Mouse (Mus musculus): ENCODE data around the gene 2010111I01Rik. TPM values are rescaled to one million over a fixed set of nuclear protein-coding genes. Genes with fewer than 3 reads are reported as not detected.

Gene 2010111I01Rik
- polyA plus RNA-seq, 1 experiment from 2014 or later: 30.5 TPM

- Histone ChIP-seq H3K9ac (replicated peaks; ENCODE audit: low read depth, low read length) (no peak overlapping the region), H3K9me3 (ENCODE audit: control insufficient read depth, low read length) (no peaks in the 10 kb centered on the region), H3K27me3 (replicated peaks; ENCODE audit: control insufficient read depth, insufficient read depth, low read length) (no peaks in the 10 kb centered on the region), H3K4me2 (ENCODE audit: low read length) (no peak overlapping the region), H3K4me3 (replicated peaks; ENCODE audit: low read length) (no peak overlapping the region), H3K27ac (ENCODE audit: low read length) (no peak overlapping the region), H3K36me3 (ENCODE audit: control insufficient read depth, insufficient read depth) (no peaks in the 10 kb centered on the region), H3K4me1 (replicated peaks; ENCODE audit: control insufficient read depth, insufficient read depth, low read length) (peaks cover 13% of the 10 kb centered on the region)
- no peak for ATAC-seq
- WGBS: 71% methylated on average over 7 of the region's 7 CpGs
Observed at GRCm38 (mm10) chr13:63256807-63257206, 292.1 kb downstream of the 2010111I01Rik start.

- H3K4me2 ChIP-seq (ENCODE audit: low read length): no peak overlapping the region
- H3K9me3 ChIP-seq (ENCODE audit: control insufficient read depth, low read length): no peaks in the 10 kb centered on the region
- H3K27ac ChIP-seq (ENCODE audit: low read length): no peak overlapping the region
- H3K4me1 ChIP-seq (replicated peaks; ENCODE audit: control insufficient read depth, insufficient read depth, low read length): peaks cover 13% of the 10 kb centered on the region
- H3K36me3 ChIP-seq (ENCODE audit: control insufficient read depth, insufficient read depth): no peaks in the 10 kb centered on the region
- no peaks in the 10 kb centered on the region for H3K27me3 ChIP-seq (replicated peaks; ENCODE audit: control insufficient read depth, insufficient read depth, low read length)
- WGBS: 86% methylated on average over 6 of the region's 6 CpGs
- no peak overlapping the region for H3K4me3 ChIP-seq (replicated peaks; ENCODE audit: low read length)
- no peak for ATAC-seq
- H3K9ac ChIP-seq (replicated peaks; ENCODE audit: low read depth, low read length): no peak overlapping the region
Observed at GRCm38 (mm10) chr13:63258167-63258582, 293.5 kb downstream of the 2010111I01Rik start.

- Histone ChIP-seq H3K36me3 (ENCODE audit: control insufficient read depth, insufficient read depth) (no peaks in the 10 kb centered on the region), H3K27me3 (replicated peaks; ENCODE audit: control insufficient read depth, insufficient read depth, low read length) (no peaks in the 10 kb centered on the region), H3K27ac (ENCODE audit: low read length) (no peak overlapping the region), H3K9ac (replicated peaks; ENCODE audit: low read depth, low read length) (no peak overlapping the region), H3K4me2 (ENCODE audit: low read length) (no peak overlapping the region), H3K4me3 (replicated peaks; ENCODE audit: low read length) (no peak overlapping the region), H3K9me3 (ENCODE audit: control insufficient read depth, low read length) (no peaks in the 10 kb centered on the region), H3K4me1 (replicated peaks; ENCODE audit: control insufficient read depth, insufficient read depth, low read length) (peaks cover 13% of the 10 kb centered on the region)
- no peak for ATAC-seq
- 91% methylated on average over 4 of the region's 4 CpGs for WGBS
Observed at GRCm38 (mm10) chr13:63258671-63259070, 294.0 kb downstream of the 2010111I01Rik start.

- no peaks in the 10 kb centered on the region for H3K27me3 ChIP-seq (replicated peaks; ENCODE audit: control insufficient read depth, insufficient read depth, low read length)
- no peak overlapping the region for H3K4me3 ChIP-seq (replicated peaks; ENCODE audit: low read length)
- no peak overlapping the region for H3K4me2 ChIP-seq (ENCODE audit: low read length)
- H3K9ac ChIP-seq (replicated peaks; ENCODE audit: low read depth, low read length): 0 out of 2 replicates have a peak overlapping the region, but pooled peaks have one; percentile 13
- WGBS: 34% methylated on average over 4 of the region's 4 CpGs
- peak; percentile 39; the same call in 1 of the 2 replicates for ATAC-seq
- H3K27ac ChIP-seq (ENCODE audit: low read length): no peak overlapping the region
- peaks cover 13% of the 10 kb centered on the region for H3K4me1 ChIP-seq (replicated peaks; ENCODE audit: control insufficient read depth, insufficient read depth, low read length)
- no peaks in the 10 kb centered on the region for H3K36me3 ChIP-seq (ENCODE audit: control insufficient read depth, insufficient read depth)
- no peaks in the 10 kb centered on the region for H3K9me3 ChIP-seq (ENCODE audit: control insufficient read depth, low read length)
Observed at GRCm38 (mm10) chr13:63260133-63260532, 295.4 kb downstream of the 2010111I01Rik start.

GRCm38 (mm10) chr13:63260753-63261631, 296.3 kb downstream of the 2010111I01Rik start:
- WGBS: 56% methylated on average over 18 of the region's 18 CpGs
- peak overlapping the region; percentile 17; the same call in 1 of the 2 replicates for H3K27ac ChIP-seq (ENCODE audit: low read length)
- no peak overlapping the region for H3K9ac ChIP-seq (replicated peaks; ENCODE audit: low read depth, low read length)
- H3K4me1 ChIP-seq (replicated peaks; ENCODE audit: control insufficient read depth, insufficient read depth, low read length): peaks cover 13% of the 10 kb centered on the region
- no peaks in the 10 kb centered on the region for H3K27me3 ChIP-seq (replicated peaks; ENCODE audit: control insufficient read depth, insufficient read depth, low read length)
- ATAC-seq: peak; percentile 69
- no peaks in the 10 kb centered on the region for H3K36me3 ChIP-seq (ENCODE audit: control insufficient read depth, insufficient read depth)
- H3K9me3 ChIP-seq (ENCODE audit: control insufficient read depth, low read length): no peaks in the 10 kb centered on the region
- no peak overlapping the region for H3K4me2 ChIP-seq (ENCODE audit: low read length)
- H3K4me3 ChIP-seq (replicated peaks; ENCODE audit: low read length): no peak overlapping the region

GRCm38 (mm10) chr13:63261676-63262075, 297.0 kb downstream of the 2010111I01Rik start:
- ATAC-seq: no peak
- Histone ChIP-seq H3K9ac (replicated peaks; ENCODE audit: low read depth, low read length) (no peak overlapping the region), H3K27me3 (replicated peaks; ENCODE audit: control insufficient read depth, insufficient read depth, low read length) (no peaks in the 10 kb centered on the region), H3K4me3 (replicated peaks; ENCODE audit: low read length) (no peak overlapping the region), H3K4me1 (replicated peaks; ENCODE audit: control insufficient read depth, insufficient read depth, low read length) (peaks cover 13% of the 10 kb centered on the region), H3K9me3 (ENCODE audit: control insufficient read depth, low read length) (no peaks in the 10 kb centered on the region), H3K27ac (ENCODE audit: low read length) (no peak overlapping the region), H3K36me3 (ENCODE audit: control insufficient read depth, insufficient read depth) (no peaks in the 10 kb centered on the region), H3K4me2 (ENCODE audit: low read length) (no peak overlapping the region)
- 93% methylated on average over 3 of the region's 3 CpGs for WGBS

GRCm38 (mm10) chr13:63262168-63262957, 297.7 kb downstream of the 2010111I01Rik start:
- H3K27ac ChIP-seq (ENCODE audit: low read length): no peak overlapping the region
- no peak overlapping the region for H3K4me3 ChIP-seq (replicated peaks; ENCODE audit: low read length)
- H3K9me3 ChIP-seq (ENCODE audit: control insufficient read depth, low read length): no peaks in the 10 kb centered on the region
- H3K4me1 ChIP-seq (replicated peaks; ENCODE audit: control insufficient read depth, insufficient read depth, low read length): peaks cover 13% of the 10 kb centered on the region
- no peak overlapping the region for H3K9ac ChIP-seq (replicated peaks; ENCODE audit: low read depth, low read length)
- H3K36me3 ChIP-seq (ENCODE audit: control insufficient read depth, insufficient read depth): no peaks in the 10 kb centered on the region
- H3K27me3 ChIP-seq (replicated peaks; ENCODE audit: control insufficient read depth, insufficient read depth, low read length): no peaks in the 10 kb centered on the region
- WGBS: 87% methylated on average over 1 of the region's 1 CpGs
- no peak overlapping the region for H3K4me2 ChIP-seq (ENCODE audit: low read length)
- ATAC-seq: no peak

- WGBS: 85% methylated on average over 4 of the region's 4 CpGs
- no peak overlapping the region for H3K4me2 ChIP-seq (ENCODE audit: low read length)
Observed at GRCm38 (mm10) chr13:63268371-63268770, 303.7 kb downstream of the 2010111I01Rik start.

GRCm38 (mm10) chr13:63268776-63269175, 304.1 kb downstream of the 2010111I01Rik start:
- no peak overlapping the region for H3K9ac ChIP-seq (replicated peaks; ENCODE audit: low read depth, low read length)
- H3K4me1 ChIP-seq (replicated peaks; ENCODE audit: control insufficient read depth, insufficient read depth, low read length): peaks cover 5% of the 10 kb centered on the region
- no peak for ATAC-seq
- H3K9me3 ChIP-seq (ENCODE audit: control insufficient read depth, low read length): no peaks in the 10 kb centered on the region
- WGBS: 77% methylated on average over 1 of the region's 1 CpGs
- no peaks in the 10 kb centered on the region for H3K27me3 ChIP-seq (replicated peaks; ENCODE audit: control insufficient read depth, insufficient read depth, low read length)
- H3K27ac ChIP-seq (ENCODE audit: low read length): no peak overlapping the region
- no peak overlapping the region for H3K4me2 ChIP-seq (ENCODE audit: low read length)
- H3K36me3 ChIP-seq (ENCODE audit: control insufficient read depth, insufficient read depth): no peaks in the 10 kb centered on the region
- H3K4me3 ChIP-seq (replicated peaks; ENCODE audit: low read length): no peak overlapping the region

More at GRCm38 (mm10) chr13:63268371-63268770, 303.7 kb downstream of the 2010111I01Rik start:
- H3K4me1 ChIP-seq (replicated peaks; ENCODE audit: control insufficient read depth, insufficient read depth, low read length): peaks cover 4% of the 10 kb centered on the region
- no peaks in the 10 kb centered on the region for H3K27me3 ChIP-seq (replicated peaks; ENCODE audit: control insufficient read depth, insufficient read depth, low read length)
- no peak for ATAC-seq
- no peak overlapping the region for H3K9ac ChIP-seq (replicated peaks; ENCODE audit: low read depth, low read length)
- H3K9me3 ChIP-seq (ENCODE audit: control insufficient read depth, low read length): no peaks in the 10 kb centered on the region
- H3K27ac ChIP-seq (ENCODE audit: low read length): no peak overlapping the region
- H3K4me3 ChIP-seq (replicated peaks; ENCODE audit: low read length): no peak overlapping the region
- no peaks in the 10 kb centered on the region for H3K36me3 ChIP-seq (ENCODE audit: control insufficient read depth, insufficient read depth)
